Mouse (Mus musculus): ENCODE results near the gene Nhsl1.
A peak's percentile ranks its signal among the peaks of the same experiment; 100 is the strongest.

Gene Nhsl1

GRCm38 (mm10) chr10:18347231-18347630, 28.4 kb downstream of the Nhsl1 start:
- no peak for DNase-seq (ENCODE audit: low spot score)

DNA sequence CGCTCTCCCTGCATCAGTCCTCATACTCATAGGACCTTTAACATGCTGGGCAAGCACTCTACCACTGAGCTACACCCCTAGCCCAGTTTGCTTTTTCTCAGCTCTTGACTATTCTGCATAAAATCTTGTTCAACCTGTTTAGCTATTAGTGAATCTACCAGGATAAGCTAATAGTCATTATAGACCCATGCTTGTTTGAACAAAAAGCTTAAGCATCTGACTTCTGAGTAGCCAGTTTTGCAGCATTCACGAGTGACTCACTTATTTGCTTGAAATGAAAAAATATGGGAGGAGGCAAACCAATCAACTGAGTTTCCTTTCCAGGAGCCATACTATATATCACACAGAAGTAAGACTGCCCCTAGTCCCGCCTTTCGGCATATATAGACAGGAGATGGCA, 32.0 kb downstream of the Nhsl1 start:
- no peak for DNase-seq (ENCODE audit: low spot score)

GRCm38 (mm10) chr10:18352937-18353336, 34.2 kb downstream of the Nhsl1 start:
- no peak for DNase-seq (ENCODE audit: low spot score)

- no peak for DNase-seq (ENCODE audit: low spot score)
Measured at GRCm38 (mm10) chr10:18354103-18354502, 35.3 kb downstream of the Nhsl1 start.

DNA sequence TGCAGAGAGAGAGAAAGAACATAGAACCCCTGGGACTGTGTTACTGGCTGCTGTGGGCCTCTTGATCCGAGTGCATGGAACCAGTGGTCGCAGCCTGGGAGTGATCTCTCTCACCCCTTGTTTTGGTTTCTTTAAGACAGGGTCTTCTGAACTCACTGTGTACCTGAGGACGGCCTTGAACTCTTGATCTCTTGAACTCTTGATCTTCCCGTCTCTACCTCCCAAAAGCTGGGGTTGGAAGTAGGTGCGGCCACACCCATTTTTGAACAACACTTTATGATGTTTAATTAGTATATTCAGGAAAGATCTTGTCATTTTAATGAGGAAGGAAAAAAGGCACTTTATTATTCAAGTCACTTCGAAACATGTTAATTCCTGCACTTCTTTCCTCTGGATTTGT, 37.7 kb downstream of the Nhsl1 start:
- no peak for DNase-seq (ENCODE audit: low spot score)

DNA sequence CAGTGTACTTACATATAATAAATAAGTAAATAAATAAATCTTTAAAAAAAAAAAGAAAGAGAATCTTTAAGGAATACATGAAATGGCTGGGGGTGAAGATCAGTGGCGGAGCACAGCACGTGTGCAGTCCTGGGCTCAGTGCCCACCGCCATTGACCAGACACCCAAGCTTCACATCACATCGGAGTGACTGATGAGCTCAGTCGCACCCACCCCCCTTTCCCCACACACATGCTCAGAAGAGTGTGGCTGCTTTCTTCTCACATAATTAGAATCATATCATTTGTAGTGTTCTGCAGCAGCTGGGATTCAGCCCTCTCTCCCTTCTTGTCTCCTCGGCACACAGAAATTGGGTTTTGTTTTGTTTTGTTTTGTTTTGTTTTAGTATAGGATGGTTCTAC, 38.4 kb downstream of the Nhsl1 start:
- no peak for DNase-seq (ENCODE audit: low spot score)

DNA sequence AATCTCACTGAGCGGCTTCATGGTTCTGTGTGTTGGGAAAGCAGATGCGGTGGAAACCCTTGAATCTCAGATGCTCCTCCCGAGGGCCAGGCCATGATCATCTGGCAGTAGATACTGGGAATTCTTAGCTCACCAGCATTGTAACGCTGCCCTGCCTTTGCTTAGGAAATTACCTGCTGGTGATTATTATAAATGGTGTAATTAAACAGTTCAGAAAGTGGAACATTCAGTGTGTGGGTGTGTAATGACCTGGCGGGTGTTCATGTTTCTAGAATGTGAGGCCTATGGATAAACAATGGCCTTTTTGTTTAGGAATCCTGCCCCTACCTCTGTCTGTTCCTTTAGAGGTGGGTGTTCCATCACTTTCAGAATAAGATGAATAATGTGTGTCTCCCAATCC, 39.7 kb downstream of the Nhsl1 start:
- DNase-seq (ENCODE audit: low spot score) = no peak

DNA sequence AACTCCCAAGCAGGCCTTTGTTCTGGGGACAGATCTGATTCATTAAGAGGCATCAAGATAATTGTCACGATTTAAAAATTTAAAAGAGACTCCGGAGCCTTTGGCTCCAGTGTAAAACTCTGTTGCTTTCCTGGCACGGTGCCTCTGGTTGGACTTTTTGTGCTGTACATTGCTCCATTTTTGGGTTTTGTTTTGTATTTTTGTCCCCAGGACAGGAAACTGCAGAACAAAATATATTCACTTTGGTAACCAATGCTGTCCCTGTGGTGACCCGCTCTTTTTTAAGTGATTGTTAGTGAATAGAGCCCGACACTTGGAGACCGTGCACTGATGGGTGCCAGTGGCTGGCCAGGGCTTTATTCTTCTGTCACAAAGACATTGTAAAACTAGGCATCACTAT, 41.4 kb downstream of the Nhsl1 start:
- no peak for DNase-seq (ENCODE audit: low spot score)

DNA sequence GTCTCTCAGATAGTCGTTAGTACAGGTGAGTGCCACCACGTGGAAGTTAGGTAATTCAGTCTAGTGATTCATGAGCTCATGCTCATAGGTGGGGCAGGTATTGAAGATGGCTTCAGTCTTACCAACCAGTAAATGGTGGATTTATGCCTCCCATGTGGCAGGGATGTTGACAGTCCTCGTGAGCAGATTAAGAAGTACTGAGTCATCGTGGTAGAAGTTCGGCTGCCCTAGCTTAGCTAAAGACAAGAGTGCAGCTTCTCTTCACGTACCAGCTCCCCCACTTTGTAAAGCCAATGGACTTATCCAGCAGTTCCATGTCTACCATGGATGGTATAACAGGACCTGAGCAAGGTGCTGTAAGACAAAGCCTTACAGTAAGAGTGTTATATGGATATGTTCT, 46.6 kb downstream of the Nhsl1 start:
- no peak for DNase-seq (ENCODE audit: low spot score)

DNA sequence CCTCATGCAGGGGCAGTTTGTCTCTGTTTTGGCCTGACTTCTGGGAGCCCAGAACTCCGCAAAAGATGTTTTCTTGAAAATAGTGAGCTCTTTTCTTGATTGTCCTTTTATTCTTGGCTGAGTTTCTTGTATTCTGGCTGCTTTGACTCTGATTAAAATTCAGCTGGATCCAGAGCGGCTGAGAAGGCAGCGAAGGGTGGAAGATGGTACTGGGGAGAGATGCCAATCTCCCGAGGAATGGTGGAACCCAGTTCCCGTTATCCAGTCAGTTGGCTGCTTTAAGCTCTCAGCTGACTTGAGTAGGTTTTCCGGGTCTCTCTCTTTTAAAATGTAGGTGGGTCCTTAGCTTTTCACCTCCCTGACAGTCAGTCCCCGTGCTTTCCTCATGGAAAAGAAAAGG, 47.9 kb downstream of the Nhsl1 start:
- no peak for DNase-seq (ENCODE audit: low spot score)

GRCm38 (mm10) chr10:18368111-18368510, 49.3 kb downstream of the Nhsl1 start:
- DNase-seq (ENCODE audit: low spot score) = no peak

- peak; percentile 58 for DNase-seq (ENCODE audit: low spot score)
Measured at GRCm38 (mm10) chr10:18370475-18371286, 51.9 kb downstream of the Nhsl1 start.

GRCm38 (mm10) chr10:18371866-18372265, 53.1 kb downstream of the Nhsl1 start:
- DNase-seq (ENCODE audit: low spot score) = peak; percentile 70

DNA sequence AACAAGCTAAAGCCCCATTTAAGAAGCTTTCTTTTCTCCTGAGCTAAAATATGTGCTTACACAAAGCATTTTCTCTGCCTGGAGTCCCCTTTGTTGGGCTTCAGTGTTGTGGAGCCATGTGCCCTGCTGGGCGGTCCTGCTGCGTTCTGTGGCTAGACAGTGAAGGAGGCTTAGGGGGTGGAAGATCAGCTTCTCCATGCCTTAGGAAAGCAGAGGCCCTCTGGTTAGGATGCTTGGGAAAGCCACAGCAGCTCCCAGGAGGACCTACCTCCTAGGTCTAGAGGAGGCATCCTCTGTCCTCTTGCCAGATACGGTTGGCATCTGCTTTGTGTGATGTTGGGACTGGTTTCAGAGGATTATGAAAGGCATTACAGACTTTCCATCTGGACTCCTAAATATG, 56.5 kb downstream of the Nhsl1 start:
- DNase-seq (ENCODE audit: low spot score) = peak; percentile 42

DNA sequence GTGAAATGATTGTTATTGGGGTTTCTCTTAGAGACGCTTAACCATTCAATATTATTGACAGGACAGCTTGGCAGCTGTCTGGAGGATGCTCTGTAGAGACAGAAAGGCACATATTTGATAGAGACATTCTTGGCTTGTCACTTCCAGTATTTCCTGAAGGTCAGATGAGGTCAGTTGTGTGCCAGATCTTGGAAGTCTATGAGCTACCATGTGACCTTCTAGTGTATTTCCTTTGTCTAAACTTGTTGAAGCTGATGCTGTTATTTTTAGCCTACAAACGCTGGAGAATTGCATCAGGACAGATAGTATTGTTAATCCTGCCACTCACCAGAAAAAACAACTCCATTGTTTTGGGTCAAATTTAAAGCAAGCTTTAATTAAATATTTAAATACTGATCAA, 66.0 kb downstream of the Nhsl1 start:
- no peak for DNase-seq (ENCODE audit: low spot score)

- no peak for DNase-seq (ENCODE audit: low spot score)
Measured at GRCm38 (mm10) chr10:18386224-18386623, 67.4 kb downstream of the Nhsl1 start.

- DNase-seq (ENCODE audit: low spot score) = peak; percentile 89
Measured at GRCm38 (mm10) chr10:18388784-18389575, 70.2 kb downstream of the Nhsl1 start.

GRCm38 (mm10) chr10:18390004-18390403, 71.2 kb downstream of the Nhsl1 start:
- no peak for DNase-seq (ENCODE audit: low spot score)

DNA sequence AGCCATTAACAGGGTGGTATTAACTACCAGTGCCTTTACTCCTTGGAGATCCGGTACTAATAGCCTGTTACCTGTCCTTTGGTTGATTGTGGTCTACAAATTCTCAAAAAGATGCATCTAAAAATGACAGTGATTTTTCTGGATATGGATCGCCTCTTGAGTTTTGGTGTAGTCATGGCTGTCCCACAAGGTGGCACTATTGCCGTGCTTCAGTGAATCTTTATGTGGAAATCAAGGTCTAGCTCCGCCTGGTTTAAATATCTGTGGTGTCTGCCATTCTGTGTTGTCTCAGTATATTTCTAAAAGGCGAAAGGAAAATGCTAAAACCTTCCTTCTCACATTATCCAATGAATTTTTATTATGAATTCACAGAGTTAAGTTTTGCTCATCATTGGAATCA, 72.8 kb downstream of the Nhsl1 start:
- DNase-seq (ENCODE audit: low spot score) = peak; percentile 81

GRCm38 (mm10) chr10:18392268-18392667, 73.5 kb downstream of the Nhsl1 start:
- DNase-seq (ENCODE audit: low spot score) = no peak

GRCm38 (mm10) chr10:18393740-18394139, 75.0 kb downstream of the Nhsl1 start:
- DNase-seq (ENCODE audit: low spot score) = peak; percentile 54

DNA sequence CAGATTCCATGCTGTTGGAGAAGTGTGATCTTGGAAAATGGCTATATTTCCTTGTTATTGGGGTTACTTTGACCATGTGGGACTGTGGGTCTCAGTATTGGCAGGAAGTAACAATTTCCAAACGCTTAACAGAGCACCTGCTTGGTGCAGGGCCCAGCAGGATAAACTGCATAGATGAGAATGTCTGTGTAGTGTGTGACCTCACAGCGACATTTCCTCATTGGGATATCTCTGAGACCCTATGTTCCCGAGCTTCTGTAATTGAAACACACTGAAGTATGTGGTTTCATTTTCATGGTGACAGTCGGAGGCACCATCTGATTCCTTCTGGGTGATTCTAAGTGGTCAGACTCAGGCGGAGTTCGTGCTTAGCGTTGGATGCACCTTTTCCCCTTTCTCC, 75.5 kb downstream of the Nhsl1 start:
- DNase-seq (ENCODE audit: low spot score) = no peak

GRCm38 (mm10) chr10:18400089-18400644, 81.4 kb downstream of the Nhsl1 start:
- no peak for DNase-seq (ENCODE audit: low spot score)
